Mouse (Mus musculus) embryonic facial prominence, embryonic 10.5 days (tissue): ENCODE results near the gene Mrps7. TPM values are rescaled to one million over a fixed set of nuclear protein-coding genes. Genes with fewer than 3 reads are reported as not detected.
"Not testable (repeated sequence)": the region's sequence is repeated elsewhere in the genome, so short reads cannot be mapped to it uniquely, and the experiment has no call there.

Source experiments
- DNase-seq: peaks from one replicate; pipeline ENCODE4 v3.0.0-alpha.2; 2017; ENCODE audit warnings: low spot score
- H3K27ac ChIP-seq: fragments of 300-500 bp; sonication (generic); replicated peaks from 2 replicates; pipeline ENCODE4 v1.5.1; 2016; ENCODE audit warnings: mild to moderate bottlenecking
- H3K27me3 ChIP-seq: fragments of 300-500 bp; sonication (generic); replicated peaks from 2 replicates; pipeline ENCODE4 v1.6.1; 2016; ENCODE audit warnings: low read depth, mild to moderate bottlenecking; ENCODE audit not compliant: poor library complexity, severe bottlenecking
- H3K36me3 ChIP-seq: fragments of 300-500 bp; sonication (generic); replicated peaks from 2 replicates; pipeline ENCODE4 v1.6.1; 2016; ENCODE audit warnings: mild to moderate bottlenecking, moderate library complexity
- H3K4me1 ChIP-seq: fragments of 300-500 bp; sonication (generic); 2 replicates; pipeline ENCODE4 v1.6.1; 2016
- H3K4me3 ChIP-seq: fragments of 300-500 bp; sonication (generic); 2 replicates; pipeline ENCODE4 v1.5.1; 2016; ENCODE audit warnings: mild to moderate bottlenecking, moderate library complexity
- H3K9me3 ChIP-seq: fragments of 300-500 bp; sonication (generic); 2 replicates; pipeline ENCODE4 v1.6.1; 2016; ENCODE audit warnings: mild to moderate bottlenecking
- WGBS: fragments of 180-500 bp; shearing (Covaris S2); methylation state at CpG from one replicate; pipeline ENCODE4 v1.1.7; 2016; 5-methylcytosine and 5-hydroxymethylcytosine counted together
- polyA plus RNA-seq: library from polyadenylated mRNA; unstranded; fragments of >200 nt; fragmentation: Nextera tagmentation; extraction: Ambion mirVana; gene quantifications from 2 replicates; pipeline ENCODE4 v1.2.1, GENCODE M21; 2016

Mrps7 gene
- polyA plus RNA-seq, 1 experiment from 2014 or later, result 101 TPM

- Histone ChIP-seq H3K4me1 (no peaks in the 10 kb centered on the region), H3K9me3 (no peaks in the 10 kb centered on the region), H3K4me3 (no peak overlapping the region), H3K36me3 (no peaks in the 10 kb centered on the region), H3K27me3 (no peaks in the 10 kb centered on the region), H3K27ac (no peak overlapping the region)
- DNase-seq, result no peak
- WGBS, result 72% methylated on average over 8 of the region's 8 CpGs
These were observed 31.8 kb downstream of the Mrps7 start for GRCm38 (mm10) chr11:115635484-115635883.

DNA sequence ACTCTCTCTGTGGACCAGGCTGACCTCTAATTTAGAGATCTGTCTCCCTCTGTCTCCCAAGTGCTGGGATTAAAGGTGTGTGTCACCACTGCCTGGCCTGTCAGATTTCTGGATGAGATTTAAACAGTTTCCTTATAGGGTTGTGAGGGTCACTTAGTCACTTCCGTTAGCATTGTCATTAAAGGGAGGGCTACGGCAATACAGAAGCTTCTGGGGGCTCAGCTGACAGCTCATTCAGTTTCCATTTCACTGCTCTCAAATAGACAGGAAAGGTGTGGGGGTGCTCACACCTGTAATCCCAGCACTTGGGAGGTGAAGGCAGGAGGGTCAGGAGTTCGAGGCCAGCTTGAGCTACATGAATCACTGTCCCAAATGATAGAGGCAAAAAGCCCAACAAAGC, 33.2 kb downstream of the Mrps7 start:
- no peaks in the 10 kb centered on the region for H3K36me3 ChIP-seq
- peaks cover 8% of the 10 kb centered on the region for H3K4me1 ChIP-seq
- no peaks in the 10 kb centered on the region for H3K27me3 ChIP-seq
- H3K27ac ChIP-seq, result no peak overlapping the region
- 82% methylated on average over 3 of the region's 3 CpGs for whole genome bisulfite sequencing
- no peak overlapping the region for H3K4me3 ChIP-seq
- H3K9me3 ChIP-seq, result no peaks in the 10 kb centered on the region
- DNase-seq, result no peak

DNA sequence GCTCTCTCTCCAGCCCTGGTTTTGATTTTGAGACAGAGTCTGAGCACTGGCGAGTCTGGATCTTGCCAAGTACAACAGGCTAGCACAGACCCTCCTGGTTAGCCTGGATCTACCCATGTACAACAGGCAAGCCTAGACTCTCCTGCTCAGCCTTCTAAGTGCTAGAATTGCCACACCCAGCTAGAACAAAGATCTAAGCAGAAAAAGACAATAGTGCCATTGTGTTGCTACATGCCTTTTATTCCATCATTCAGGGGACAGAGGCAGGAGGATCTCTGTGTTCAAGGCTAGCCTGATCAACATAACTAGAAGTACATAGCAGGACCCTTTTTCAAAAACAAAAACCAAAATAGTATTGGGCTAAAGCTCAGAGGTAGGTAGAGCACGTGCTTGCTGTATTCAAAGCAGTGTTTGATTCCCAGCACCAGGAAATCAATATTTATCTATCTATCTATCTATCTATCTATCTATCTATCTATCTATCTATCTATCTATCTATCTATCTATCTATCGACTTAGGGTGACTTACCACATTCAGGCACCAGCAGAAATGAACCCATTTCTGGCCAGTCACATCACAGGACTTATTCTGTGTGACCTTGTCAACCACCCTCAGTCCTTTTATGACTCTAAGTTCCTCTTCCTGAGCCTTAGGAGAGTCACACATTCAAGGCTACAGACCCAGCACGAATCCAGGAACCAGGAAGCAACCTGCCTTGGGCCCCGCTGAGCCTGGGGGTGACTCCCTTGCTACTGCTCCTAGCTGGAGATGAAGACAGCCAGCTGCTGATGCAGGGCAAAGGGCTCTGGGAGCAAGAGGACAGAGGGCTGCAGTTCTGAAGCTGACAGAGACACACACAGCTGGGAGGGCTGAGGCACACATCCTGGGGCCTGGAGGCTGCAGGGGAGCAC, 35.0 kb downstream of the Mrps7 start:
- Histone ChIP-seq H3K27ac (no peak overlapping the region), H3K36me3 (peaks cover 11% of the 10 kb centered on the region), H3K27me3 (no peaks in the 10 kb centered on the region), H3K4me1 (peaks cover 8% of the 10 kb centered on the region), H3K4me3 (no peak overlapping the region), H3K9me3 (no peaks in the 10 kb centered on the region)
- 80% methylated on average over 5 of the region's 5 CpGs for WGBS
- no peak for DNase-seq

- Histone ChIP-seq H3K27ac (no peak overlapping the region), H3K4me1 (peaks cover 8% of the 10 kb centered on the region), H3K9me3 (no peaks in the 10 kb centered on the region), H3K27me3 (no peaks in the 10 kb centered on the region), H3K4me3 (no peak overlapping the region), H3K36me3 (peaks cover 17% of the 10 kb centered on the region)
- DNase-seq, result no peak
- 95% methylated on average over 4 of the region's 4 CpGs for WGBS
These were observed 35.8 kb downstream of the Mrps7 start for GRCm38 (mm10) chr11:115639540-115639939.

DNA sequence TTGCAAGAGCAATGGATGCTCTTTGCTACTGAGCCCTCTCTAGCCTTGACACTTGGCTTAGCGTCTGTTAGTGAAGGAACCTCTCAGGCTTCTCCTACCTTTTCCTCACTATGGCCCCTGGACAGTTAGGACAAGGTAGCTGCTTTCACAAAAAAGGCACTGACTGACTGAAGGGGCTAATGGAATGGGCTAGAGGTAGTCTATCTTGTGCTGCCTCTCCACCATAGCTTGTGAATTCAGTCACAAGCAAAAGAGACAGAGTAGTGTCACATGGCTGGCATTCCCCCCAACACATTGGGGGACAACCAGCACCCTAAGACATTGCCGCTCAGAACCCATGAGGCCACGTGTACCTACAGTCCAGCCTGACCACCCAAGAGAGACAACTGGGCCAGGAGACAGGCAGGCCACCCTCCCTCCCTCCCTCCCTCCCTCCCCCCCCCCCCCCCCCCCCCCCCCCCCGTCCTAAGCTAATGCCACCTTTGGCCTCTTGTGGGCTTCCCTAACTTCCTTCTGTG, 36.6 kb downstream of the Mrps7 start:
- no peak overlapping the region for H3K4me3 ChIP-seq
- WGBS, result 83% methylated on average over 3 of the region's 4 CpGs
- H3K27me3 ChIP-seq, result no peaks in the 10 kb centered on the region
- peaks cover 25% of the 10 kb centered on the region for H3K36me3 ChIP-seq
- DNase-seq, result no peak
- no peak overlapping the region for H3K27ac ChIP-seq
- peaks cover 8% of the 10 kb centered on the region for H3K4me1 ChIP-seq
- no peaks in the 10 kb centered on the region for H3K9me3 ChIP-seq

DNA sequence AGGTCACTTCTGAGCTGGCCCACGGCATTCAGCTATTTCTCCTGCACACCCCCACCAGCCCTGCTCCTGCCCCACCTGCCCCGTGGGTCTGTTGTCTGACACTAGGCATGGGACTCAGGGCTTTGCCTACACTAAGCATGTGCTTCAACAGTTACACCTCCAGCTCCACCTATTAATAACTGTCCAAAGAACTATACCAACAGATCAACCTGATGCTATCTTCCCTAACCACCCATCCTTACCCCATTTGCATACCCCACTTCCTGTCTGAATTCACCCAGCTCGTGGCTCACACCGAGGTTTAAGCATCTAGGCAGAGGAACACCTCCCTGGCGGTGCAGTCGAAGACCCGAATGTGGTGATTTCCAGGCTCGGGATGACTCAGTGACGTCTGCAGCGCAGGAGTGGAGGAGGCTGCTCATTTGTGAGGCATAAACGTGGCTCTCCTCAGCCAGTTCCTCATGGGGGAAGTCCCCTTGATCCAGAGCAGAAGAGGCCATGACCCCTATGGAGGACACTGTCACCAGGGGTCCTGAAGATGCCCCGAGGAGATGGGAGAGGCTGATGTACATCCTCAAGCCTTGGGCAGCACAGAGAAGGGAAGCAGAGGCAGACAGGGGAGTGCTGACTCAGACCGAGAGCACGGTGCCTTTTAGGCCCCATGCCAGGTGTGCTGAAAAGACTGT, 37.4 kb downstream of the Mrps7 start:
- 0 out of 2 replicates have a peak overlapping the region, but pooled peaks have one; percentile 24 for H3K27ac ChIP-seq
- peaks cover 8% of the 10 kb centered on the region for H3K4me1 ChIP-seq
- H3K4me3 ChIP-seq, result peak overlapping the region; percentile 8; the same call in 1 of the 2 replicates
- no peaks in the 10 kb centered on the region for H3K27me3 ChIP-seq
- no peak for DNase-seq
- H3K9me3 ChIP-seq, result no peaks in the 10 kb centered on the region
- WGBS, result 47% methylated on average over 14 of the region's 14 CpGs
- peaks cover 32% of the 10 kb centered on the region for H3K36me3 ChIP-seq

- Histone ChIP-seq H3K27ac (no peak overlapping the region), H3K4me1 (peaks cover 8% of the 10 kb centered on the region), H3K27me3 (no peaks in the 10 kb centered on the region), H3K4me3 (no peak overlapping the region), H3K9me3 (no peaks in the 10 kb centered on the region), H3K36me3 (peaks cover 37% of the 10 kb centered on the region)
- no peak for DNase-seq
- 88% methylated on average over 4 of the region's 4 CpGs for WGBS
These were observed 37.9 kb downstream of the Mrps7 start for GRCm38 (mm10) chr11:115641664-115642036.

- no peak for DNase-seq
- WGBS, result 93% methylated on average over 2 of the region's 2 CpGs
- Histone ChIP-seq H3K27ac (no peak overlapping the region), H3K4me1 (peaks cover 8% of the 10 kb centered on the region), H3K27me3 (no peaks in the 10 kb centered on the region), H3K4me3 (no peak overlapping the region), H3K9me3 (no peaks in the 10 kb centered on the region), H3K36me3 (peaks cover 44% of the 10 kb centered on the region)
These were observed 39.0 kb downstream of the Mrps7 start for GRCm38 (mm10) chr11:115642705-115643104.

DNA sequence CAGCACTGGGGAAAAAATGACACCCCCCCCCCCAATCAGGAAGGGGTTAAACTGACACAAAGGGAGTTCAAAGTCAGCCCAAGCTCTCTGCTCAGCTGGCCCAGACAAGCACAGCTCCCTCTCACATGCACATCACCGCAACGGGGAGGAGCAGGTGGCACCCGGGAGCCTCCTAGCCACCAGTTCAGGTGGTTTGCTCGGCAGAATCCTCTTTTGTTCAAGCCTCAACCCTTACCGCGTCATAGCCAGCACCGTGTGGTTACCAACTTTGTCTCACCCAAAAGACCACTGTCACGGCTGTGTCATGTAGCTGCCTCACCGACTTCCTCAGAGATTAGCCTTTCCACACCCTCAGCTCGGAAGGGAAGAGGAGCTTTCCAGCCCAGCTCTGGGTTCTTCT, 39.5 kb downstream of the Mrps7 start:
- 80% methylated on average over 10 of the region's 10 CpGs for WGBS
- no peak overlapping the region for H3K4me3 ChIP-seq
- no peaks in the 10 kb centered on the region for H3K9me3 ChIP-seq
- DNase-seq, result no peak
- no peaks in the 10 kb centered on the region for H3K27me3 ChIP-seq
- no peak overlapping the region for H3K27ac ChIP-seq
- H3K4me1 ChIP-seq, result peaks cover 8% of the 10 kb centered on the region
- H3K36me3 ChIP-seq, result peaks cover 48% of the 10 kb centered on the region

- H3K27me3 ChIP-seq, result no peaks in the 10 kb centered on the region
- H3K4me1 ChIP-seq, result peaks cover 8% of the 10 kb centered on the region
- 95% methylated on average over 13 of the region's 13 CpGs for WGBS
- DNase-seq, result no peak
- peaks cover 59% of the 10 kb centered on the region for H3K36me3 ChIP-seq
- no peaks in the 10 kb centered on the region for H3K9me3 ChIP-seq
- H3K27ac ChIP-seq, result no peak overlapping the region
- no peak overlapping the region for H3K4me3 ChIP-seq
These were observed 40.6 kb downstream of the Mrps7 start for GRCm38 (mm10) chr11:115644308-115644707.

DNA sequence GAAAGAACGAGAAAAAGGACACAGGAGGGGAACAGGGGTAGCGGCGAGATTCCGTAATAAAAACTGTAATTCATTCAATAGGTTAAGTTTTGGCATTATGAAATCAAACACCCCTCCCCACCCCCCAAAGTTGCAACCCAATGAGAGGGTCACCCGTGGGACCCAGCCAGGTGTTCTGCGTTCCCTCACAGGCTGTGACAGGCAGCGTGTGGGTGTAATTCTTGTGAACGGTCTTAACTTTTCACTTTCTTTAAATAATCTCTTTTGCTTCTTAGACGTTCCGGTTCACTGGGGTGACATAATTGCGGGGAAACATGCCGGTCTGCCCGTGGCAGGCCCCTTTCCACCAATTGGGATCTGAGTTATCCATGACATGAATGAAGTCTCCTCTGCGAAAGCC, 41.8 kb downstream of the Mrps7 start:
- H3K4me1 ChIP-seq, H3K27ac ChIP-seq, H3K9me3 ChIP-seq, H3K27me3 ChIP-seq, DNase-seq, H3K4me3 ChIP-seq: not testable (repeated sequence)
- peaks cover 67% of the 10 kb centered on the region for H3K36me3 ChIP-seq
- WGBS, result 87% methylated on average over 14 of the region's 14 CpGs

GRCm38 (mm10) chr11:115646439-115646838, 42.7 kb downstream of the Mrps7 start:
- H3K27ac ChIP-seq, result no peak overlapping the region
- DNase-seq, result no peak
- H3K4me1 ChIP-seq, result peaks cover under 1% of the 10 kb centered on the region
- H3K9me3 ChIP-seq, result no peaks in the 10 kb centered on the region
- 92% methylated on average over 9 of the region's 9 CpGs for WGBS
- no peaks in the 10 kb centered on the region for H3K27me3 ChIP-seq
- peaks cover 73% of the 10 kb centered on the region for H3K36me3 ChIP-seq
- H3K4me3 ChIP-seq, result no peak overlapping the region

GRCm38 (mm10) chr11:115647459-115647858, 43.7 kb downstream of the Mrps7 start:
- 57% methylated on average over 6 of the region's 6 CpGs for WGBS
- no peaks in the 10 kb centered on the region for H3K4me1 ChIP-seq
- H3K36me3 ChIP-seq, result peaks cover 78% of the 10 kb centered on the region
- no peak overlapping the region for H3K4me3 ChIP-seq
- no peaks in the 10 kb centered on the region for H3K9me3 ChIP-seq
- no peak overlapping the region for H3K27ac ChIP-seq
- H3K27me3 ChIP-seq, result no peaks in the 10 kb centered on the region
- peak; percentile 47 for DNase-seq
